ENCODE assay signal across 9 mouse cellular contexts in genomic region chr13:54322396-54323306, GRCm38 (mm10). TPM values are rescaled to one million over a fixed set of nuclear protein-coding genes. Genes with fewer than 3 reads are reported as not detected.
A peak's percentile ranks its signal among the peaks of the same experiment; 100 is the strongest.
DNase-seq lines count a peak whose midpoint lies in the region; ATAC-seq and TF ChIP-seq lines count a peak whose summit lies in the region.
"Had no signal": no experiment of that assay in that cellular context is flagged by ENCODE, and none has a peak within 500 bp of the region (broad histone marks: within the 10 kb centered on the region; RNA-seq: fewer than 3 reads in every experiment).

No protein-coding gene starts in this region.

- H3K36me3 ChIP-seq in intestine, postnatal 0 days (ENCODE audit: control insufficient read depth, insufficient read depth) = no peaks in the 10 kb centered on the region
- no peaks in the 10 kb centered on the region for H3K36me3 ChIP-seq in intestine, embryonic 15.5 days
- no peaks in the 10 kb centered on the region for H3K36me3 ChIP-seq in G1E (replicated peaks)
- H3K36me3 ChIP-seq in liver, embryonic 13.5 days = no peaks in the 10 kb centered on the region
- H3K36me3 ChIP-seq: limb, embryonic 15.5 days had no signal

- H3K4me1 ChIP-seq in intestine, postnatal 0 days (replicated peaks; ENCODE audit: control insufficient read depth, insufficient read depth, low read length) = no peaks in the 10 kb centered on the region
- H3K4me1 ChIP-seq in intestine, embryonic 15.5 days (replicated peaks) = no peaks in the 10 kb centered on the region
- H3K4me1 ChIP-seq in G1E (ENCODE audit: insufficient read depth, low read depth, low read length) = no peaks in the 10 kb centered on the region
- H3K4me1 ChIP-seq in liver, embryonic 13.5 days (replicated peaks) = no peaks in the 10 kb centered on the region

- no peaks in the 10 kb centered on the region for H3K9me3 ChIP-seq in intestine, postnatal 0 days (ENCODE audit: control insufficient read depth)
- no peaks in the 10 kb centered on the region for H3K9me3 ChIP-seq in intestine, embryonic 15.5 days
- peaks cover 25% of the 10 kb centered on the region for H3K9me3 ChIP-seq in G1E (replicated peaks)
- H3K9me3 ChIP-seq in liver, embryonic 13.5 days (replicated peaks) = no peaks in the 10 kb centered on the region
- H3K9me3 ChIP-seq: limb, embryonic 15.5 days had no signal

- H3K27ac ChIP-seq in intestine, postnatal 0 days (ENCODE audit: low read depth, low read length) = no peak overlapping the region
- H3K27ac ChIP-seq in intestine, embryonic 15.5 days = no peak overlapping the region
- H3K27ac ChIP-seq in liver, embryonic 13.5 days = no peak overlapping the region
- H3K27ac ChIP-seq: limb, embryonic 15.5 days had no signal

- H3K9ac ChIP-seq in intestine, postnatal 0 days (ENCODE audit: low read depth, low read length) = no peak overlapping the region
- H3K9ac ChIP-seq in intestine, embryonic 15.5 days = no peak overlapping the region
- no peak overlapping the region for H3K9ac ChIP-seq in liver, embryonic 13.5 days
- H3K9ac ChIP-seq: limb, embryonic 15.5 days had no signal

- no peak for ATAC-seq in intestine, postnatal 0 days
- no peak for ATAC-seq in intestine, embryonic 15.5 days
- ATAC-seq in G1E (ENCODE audit: extremely low read depth, insufficient number of reproducible peaks, low FRiP score, poor library complexity, severe bottlenecking) = no peak
- ATAC-seq in liver, embryonic 13.5 days (ENCODE audit: low read depth) = no peak
- ATAC-seq in inflammation-experienced regulatory T-cells, adult 6 months = no peak

- 45% methylated on average over 19 of the region's 19 CpGs for WGBS in intestine, postnatal 0 days
- WGBS in intestine, embryonic 15.5 days = 35% methylated on average over 19 of the region's 19 CpGs
- WGBS in liver, embryonic 13.5 days (ENCODE audit: insufficient replicate concordance) = 30% methylated on average over 19 of the region's 19 CpGs

- DNase-seq in G1E (ENCODE audit: low spot score) = peak; percentile 7
- peak; percentile 89 to 94 for DNase-seq in cerebellum, postnatal 14 days
- DNase-seq in heart, postnatal 14 days = peak; percentile 45 to 68
- peak; percentile 20 for DNase-seq in liver, embryonic 13.5 days
- peak; percentile 73 to 75 for DNase-seq in right cerebral cortex, adult 2 months (ENCODE audit: low spot score in 2 of 2)

- H3K27me3 ChIP-seq in intestine, postnatal 0 days (replicated peaks; ENCODE audit: control insufficient read depth, insufficient read depth, low read length) = no peaks in the 10 kb centered on the region
- H3K27me3 ChIP-seq in intestine, embryonic 15.5 days (replicated peaks) = no peaks in the 10 kb centered on the region
- H3K27me3 ChIP-seq in G1E (ENCODE audit: insufficient read depth, low read length) = no peaks in the 10 kb centered on the region
- no peaks in the 10 kb centered on the region for H3K27me3 ChIP-seq in liver, embryonic 13.5 days
- H3K27me3 ChIP-seq: limb, embryonic 15.5 days had no signal

- peak; percentile 82 for TF ChIP-seq CTCF in intestine, postnatal 0 days (IDR thresholded peaks at IDR 0.05; ENCODE audit: low read depth)
- peak; percentile 40; the same call in 1 of the 2 replicates for TF ChIP-seq CTCF in G1E (IDR thresholded peaks at IDR 0.05; ENCODE audit: low read depth, low read length)

- intact Hi-C loops in heart, postnatal 14 days (cut with DNase I) = loop anchor here (2.0 kb wide), 1 partner anchor 76 kb away; no protein-coding TSS in a partner anchor

- H3K4me3 ChIP-seq in intestine, postnatal 0 days (ENCODE audit: low read depth, low read length) = no peak overlapping the region
- no peak overlapping the region for H3K4me3 ChIP-seq in intestine, embryonic 15.5 days (replicated peaks)
- no peak overlapping the region for H3K4me3 ChIP-seq in G1E (ENCODE audit: low read depth, low read length)
- H3K4me3 ChIP-seq in liver, embryonic 13.5 days (replicated peaks) = no peak overlapping the region
- H3K4me3 ChIP-seq: limb, embryonic 15.5 days had no signal

- no peak overlapping the region for H3K4me2 ChIP-seq in intestine, postnatal 0 days (replicated peaks; ENCODE audit: low read depth)
- H3K4me2 ChIP-seq in intestine, embryonic 15.5 days (replicated peaks) = no peak overlapping the region
- H3K4me2 ChIP-seq in liver, embryonic 13.5 days = no peak overlapping the region
- H3K4me2 ChIP-seq: limb, embryonic 15.5 days had no signal

RNA-seq across cellular contexts. Expression of gene Cplx2, which starts 48.5 kb away (rescaled TPM):
- 2.2 and 2.6 TPM in 2 replicates for polyA plus RNA-seq in intestine, postnatal 0 days (2015; fragmentation: Nextera tagmentation; extraction: Ambion mirVana)
- polyA plus RNA-seq in intestine, embryonic 15.5 days (2015; fragmentation: Nextera tagmentation; extraction: Ambion mirVana) = 3.2 and 3.4 TPM in 2 replicates
- total RNA-seq in G1E (2014; fragmentation: Nextera tagmentation) (not detected in 2 replicates), G1E (2017) (not detected in 2 replicates)
- polyA plus RNA-seq in G1E (2012) = not detected in 2 replicates
- total RNA-seq in heart, postnatal 14 days (2021) = 1 to 10 TPM; 4.5 to 5.1 TPM
- polyA plus RNA-seq in liver, embryonic 13.5 days (2015; fragmentation: Nextera tagmentation; extraction: Ambion mirVana) = 0.23 and 0.30 TPM in 2 replicates
- not detected for polyA plus RNA-seq in inflammation-experienced regulatory T-cells, adult 6 months (2017; shearing (Covaris generic))

Comparison
In these comparisons a context has a peak if more than half of its experiments do, and no peak if none do; other contexts are left out.
1. DNase-seq: peak in every context shown above with its lines; median percentile 92 in cerebellum, postnatal 14 days; 74 in right cerebral cortex, adult 2 months; 56 in heart, postnatal 14 days; 20 in liver, embryonic 13.5 days; 7 in G1E.